Mouse (Mus musculus) ovary, adult 18-20 months (tissue): ENCODE data around the gene Acad9.

Source experiments
- DNase-seq: peaks from one replicate; pipeline ENCODE4 v3.0.0; 2022; ENCODE audit warnings: low spot score, mixed read lengths

Acad9 gene

DNA sequence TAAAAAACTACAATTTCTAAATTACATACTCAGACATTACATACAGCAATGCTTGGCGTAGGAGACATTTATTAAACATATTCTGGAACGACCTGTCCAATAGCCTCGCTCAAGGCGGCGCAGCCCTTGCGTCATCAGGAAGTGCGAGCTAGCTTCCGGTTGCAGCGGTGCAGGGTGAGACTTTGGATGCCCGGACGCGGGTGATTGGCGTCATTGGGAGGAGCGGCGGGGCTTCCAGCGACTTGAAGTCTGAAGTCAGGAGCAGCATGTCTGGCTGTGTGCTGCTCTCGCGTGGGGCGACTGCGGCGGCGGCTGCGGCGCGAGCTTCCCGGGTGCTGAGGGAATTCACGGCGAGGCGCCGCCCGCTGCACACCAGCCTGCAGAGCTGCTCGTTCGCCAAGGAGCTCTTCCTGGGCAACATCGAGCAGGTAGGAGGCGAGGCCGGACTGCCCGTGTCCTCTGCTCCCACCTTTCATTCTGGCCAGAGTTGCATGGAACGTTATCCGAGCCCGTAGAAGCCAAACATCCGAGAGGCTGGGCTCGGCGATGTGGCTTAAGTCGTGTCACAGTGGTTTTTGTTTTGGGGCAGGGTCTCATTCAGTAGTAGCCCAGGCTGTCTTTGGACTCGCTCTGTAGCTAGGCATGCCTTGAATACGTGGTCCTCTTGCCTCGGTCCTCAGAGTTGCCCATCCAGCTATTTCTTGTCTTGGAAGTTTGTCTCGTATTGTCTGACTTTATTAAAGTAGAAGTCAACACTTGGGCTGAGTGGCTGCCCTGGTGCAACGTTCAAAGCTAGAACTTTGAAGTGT, at the start of gene Acad9:
Acad9 (plus strand) TSS at position 137 of the 809 bp plus-strand sequence.
- DNase-seq, result peak; percentile 88

DNA sequence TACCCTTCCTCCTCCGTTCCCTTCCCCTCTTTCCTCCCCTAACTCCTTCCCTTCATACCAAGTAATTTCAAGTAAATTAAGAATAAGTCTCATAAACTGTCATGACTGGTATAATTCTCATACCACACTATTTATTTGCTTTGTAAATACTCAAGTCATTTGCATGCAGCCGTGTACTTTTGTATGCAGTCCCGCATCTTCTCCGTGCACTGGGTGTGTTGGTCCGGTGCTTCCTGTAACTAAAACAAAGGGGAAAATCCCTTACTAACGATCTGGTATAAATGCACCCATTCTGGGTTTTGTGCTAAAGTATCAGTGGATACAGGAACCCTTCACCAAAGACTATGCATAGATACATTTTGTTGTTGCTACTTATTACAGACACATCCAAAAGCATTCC, 40.0 kb upstream of the Acad9 start:
- DNase-seq, result no peak

DNA sequence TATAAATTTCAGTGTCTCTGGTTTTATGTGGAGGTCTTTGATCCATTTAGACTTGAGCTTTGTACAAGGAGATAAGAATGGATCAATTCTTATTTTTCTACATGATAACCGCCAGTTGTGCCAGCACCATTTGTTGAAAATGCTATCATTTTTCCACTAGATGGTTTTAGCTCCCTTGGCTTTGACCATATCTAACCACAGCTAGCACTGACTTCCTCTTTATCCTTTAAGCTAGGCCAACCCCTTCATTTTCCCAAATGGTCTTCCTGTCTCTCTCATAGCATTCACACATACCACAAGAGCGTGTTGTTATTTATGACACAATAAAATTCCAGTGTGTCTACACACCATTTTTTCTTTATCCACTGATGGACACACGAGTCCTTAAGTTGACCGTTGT, 35.8 kb upstream of the Acad9 start:
- DNase-seq, result no peak

DNA sequence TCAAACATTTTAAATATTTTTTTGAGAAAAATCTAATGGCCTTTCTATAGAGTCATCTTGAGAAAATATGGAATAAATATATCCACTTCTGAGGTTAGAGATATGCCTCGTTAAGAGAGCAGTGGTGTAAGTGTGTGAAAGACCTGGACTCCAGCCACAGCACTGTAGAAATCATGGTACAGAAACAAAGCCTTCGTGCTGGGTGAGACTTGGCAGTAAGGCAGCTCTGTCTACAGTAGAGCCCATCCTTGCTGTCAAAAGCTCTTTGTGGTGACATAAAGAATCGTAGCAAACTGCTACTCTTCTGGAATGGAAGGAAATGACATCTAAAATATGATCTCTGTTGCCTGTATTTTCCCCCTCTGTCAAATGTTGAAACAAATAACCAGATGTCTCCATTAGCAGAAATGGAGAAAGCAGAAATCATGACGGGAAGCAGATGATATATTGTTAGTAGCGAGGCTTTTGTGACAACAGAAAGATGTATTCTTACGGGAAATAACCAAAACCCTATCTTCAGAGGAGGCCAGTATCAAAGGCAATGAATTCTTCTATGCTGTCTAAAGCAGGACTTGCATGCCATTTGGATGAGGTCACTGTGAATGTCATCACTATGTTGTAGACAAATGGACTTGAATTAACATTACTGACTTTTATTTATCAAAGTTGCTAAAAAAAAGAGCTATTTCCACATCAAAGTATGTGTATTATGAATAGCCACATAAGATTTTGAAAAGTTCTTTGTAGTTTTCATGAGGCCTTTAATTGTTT, 33.9 kb upstream of the Acad9 start:
- no peak for DNase-seq

DNA sequence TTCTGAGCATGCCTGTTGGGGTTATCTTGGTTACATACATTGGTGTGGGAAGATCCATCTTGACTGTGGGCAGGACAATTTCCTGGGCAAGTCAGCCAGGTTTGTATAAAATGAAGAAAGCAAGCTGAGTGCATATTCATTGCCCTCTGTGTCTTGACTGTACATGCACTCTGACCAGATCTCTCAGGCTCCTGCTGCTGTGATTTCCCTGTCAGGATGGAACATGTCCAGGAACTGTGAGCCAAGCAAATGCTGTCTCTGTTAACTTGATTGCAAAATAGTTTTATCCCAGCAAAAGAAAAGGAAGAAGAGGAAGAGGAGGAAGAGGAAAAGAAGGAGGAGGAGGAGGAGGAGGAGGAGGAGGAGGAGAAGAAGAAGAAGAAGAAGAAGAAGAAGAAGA, 21.3 kb upstream of the Acad9 start:
- DNase-seq, result no peak

DNA sequence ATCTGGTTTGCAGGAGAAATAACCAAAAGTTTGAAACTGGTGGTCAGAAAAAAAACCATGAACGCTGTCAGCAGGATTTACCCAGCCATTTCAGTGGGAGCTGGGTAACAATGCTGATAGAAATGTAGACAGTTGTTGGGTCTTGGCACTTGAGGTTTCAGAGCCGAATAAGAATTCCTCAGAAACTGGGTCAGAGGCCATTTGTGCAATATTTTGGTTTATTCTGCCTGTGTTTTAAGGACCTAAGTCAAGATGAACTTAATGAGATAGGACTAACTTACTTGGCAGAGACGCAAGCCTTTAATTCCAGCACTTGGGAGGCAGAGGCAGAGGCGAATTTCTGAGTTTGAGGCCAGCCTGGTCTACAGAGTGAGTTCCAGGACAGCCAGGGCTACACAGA, 20.7 kb upstream of the Acad9 start:
- DNase-seq, result no peak

DNA sequence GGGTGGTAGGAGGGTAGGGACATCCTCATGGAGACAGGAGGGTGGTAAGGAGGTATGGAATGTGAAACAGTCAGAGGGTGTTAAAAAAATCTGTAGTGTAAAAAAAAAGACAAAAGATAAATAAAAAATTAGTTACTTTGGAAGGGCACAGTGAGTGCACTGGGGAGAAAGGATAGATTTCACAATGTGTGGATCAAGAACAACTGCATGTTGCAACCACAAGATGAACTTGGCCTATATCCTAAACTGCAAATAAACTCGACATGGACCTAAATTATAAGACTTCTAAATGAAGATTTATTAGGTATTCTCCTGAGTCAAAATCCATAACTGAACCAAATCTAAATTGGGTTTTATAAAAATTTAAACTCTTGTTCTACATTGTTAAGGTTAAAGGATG, 16.7 kb upstream of the Acad9 start:
- no peak for DNase-seq

DNA sequence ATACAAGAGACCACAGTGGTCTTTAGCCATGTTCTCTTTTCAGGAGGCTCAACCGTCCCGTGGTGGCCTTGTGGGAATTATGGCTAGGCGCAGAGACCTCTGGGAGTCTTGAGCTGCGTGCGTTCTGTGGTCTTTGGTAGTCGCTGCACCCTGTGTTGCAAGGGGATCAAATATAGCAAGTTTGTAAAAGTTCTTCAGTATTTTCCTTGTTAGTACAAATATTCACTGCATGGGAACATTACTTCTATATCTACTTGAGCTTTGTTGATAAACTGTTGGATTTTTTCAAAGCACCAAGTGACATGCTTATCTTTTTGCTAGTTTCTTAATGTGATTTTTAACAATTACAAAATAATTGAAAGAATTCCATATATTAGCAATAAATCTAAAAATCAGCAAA, 12.3 kb upstream of the Acad9 start, which contains the start of gene Ccdc144b:
Ccdc144b (minus strand) TSS at position 101 of the 400 bp plus-strand sequence.
- DNase-seq, result no peak

DNA sequence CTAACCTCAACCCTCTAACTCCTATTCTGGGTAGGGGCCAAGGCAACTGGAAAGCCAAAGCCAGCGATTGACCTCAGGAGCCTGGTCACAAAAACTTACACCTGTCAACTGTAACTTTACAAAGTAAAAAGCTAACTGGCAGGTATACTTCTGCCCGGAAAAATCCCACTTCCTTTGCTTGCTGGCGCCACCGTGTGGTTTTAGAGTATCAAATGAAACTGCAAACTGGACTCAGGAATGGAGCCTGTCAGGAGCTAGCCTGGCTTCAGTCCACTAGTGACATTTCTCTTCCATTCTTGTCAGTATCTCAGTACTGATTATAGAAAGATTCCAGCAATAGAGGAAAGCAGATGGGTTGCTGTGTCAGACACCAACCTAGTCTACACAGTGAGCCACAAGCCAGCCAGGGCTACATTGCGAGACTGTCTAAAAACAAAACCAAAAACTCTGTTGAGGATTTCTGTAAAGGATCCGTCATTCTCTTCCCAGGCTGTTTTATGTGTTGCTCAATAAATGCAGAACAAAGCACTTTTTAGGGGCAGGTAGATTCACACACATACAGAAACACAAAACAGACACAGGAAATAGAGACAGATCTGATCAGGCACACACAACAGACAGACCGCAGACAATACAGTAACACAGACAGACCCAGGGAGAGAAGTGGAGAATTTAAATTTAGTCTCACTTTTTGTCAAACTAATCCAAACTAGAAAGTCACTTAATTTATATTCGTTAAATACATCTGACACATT, 5.5 kb upstream of the Acad9 start:
- no peak for DNase-seq

DNA sequence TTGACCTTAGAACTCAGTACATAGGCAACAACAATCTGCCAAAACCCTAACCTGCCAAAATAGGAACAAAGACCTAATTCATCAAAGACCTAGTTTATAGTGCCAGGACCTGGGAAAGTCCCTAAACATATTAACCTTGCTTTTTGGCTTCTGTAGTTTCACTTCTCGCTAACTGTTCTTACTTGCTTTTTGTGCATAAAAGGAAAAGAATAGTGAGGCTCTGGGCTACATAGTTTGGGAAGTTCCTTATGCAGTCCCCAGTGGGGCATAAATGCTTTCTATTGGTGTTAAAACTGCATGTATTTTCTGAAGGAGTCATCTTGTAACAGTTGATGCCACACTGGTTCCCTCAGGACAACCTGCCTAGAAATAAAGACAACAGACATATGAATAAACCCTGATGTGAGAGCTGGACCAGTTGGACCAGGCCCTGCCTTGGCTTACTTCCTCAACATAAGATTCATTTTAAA, 1.2 kb upstream of the Acad9 start:
- DNase-seq, result no peak

DNA sequence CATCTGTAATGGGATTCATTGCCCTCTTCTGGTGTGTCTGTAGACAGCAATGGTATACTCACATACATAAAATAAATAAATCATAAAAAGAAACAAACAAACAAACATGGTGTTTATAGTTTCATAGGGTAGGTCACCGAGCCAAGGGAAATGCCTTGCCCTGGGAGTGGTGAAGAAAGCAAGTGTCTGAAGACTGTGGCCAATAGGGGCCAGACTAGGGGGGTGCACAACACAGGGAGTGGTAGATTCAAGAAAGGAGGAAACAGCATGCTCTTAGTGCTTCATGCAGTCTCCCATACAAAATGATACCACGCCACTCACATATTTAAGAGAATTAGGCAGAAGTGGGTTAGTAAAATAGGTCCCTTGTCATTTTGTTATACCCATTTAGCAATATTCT, 613 bp upstream of the Acad9 start:
- no peak for DNase-seq

DNA sequence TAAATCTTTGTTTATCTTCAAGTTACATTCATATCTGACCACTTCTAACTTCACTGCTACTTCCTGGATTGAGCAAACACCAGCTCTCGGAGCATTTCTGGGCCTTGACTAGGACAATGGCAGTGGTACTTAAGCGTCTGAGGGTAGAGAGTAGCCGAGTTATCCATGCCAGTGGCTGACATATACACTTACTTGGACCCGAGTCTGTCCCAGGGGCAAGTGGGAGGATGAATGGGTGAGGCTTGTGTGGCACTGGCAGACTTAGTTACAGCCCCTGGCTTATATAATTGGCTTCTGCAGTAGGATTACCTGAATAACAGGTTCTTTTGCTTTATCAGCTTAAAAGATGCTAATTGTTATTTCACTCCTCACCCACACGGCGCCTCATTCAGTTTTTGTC, 2.0 kb downstream of the Acad9 start:
- no peak for DNase-seq

DNA sequence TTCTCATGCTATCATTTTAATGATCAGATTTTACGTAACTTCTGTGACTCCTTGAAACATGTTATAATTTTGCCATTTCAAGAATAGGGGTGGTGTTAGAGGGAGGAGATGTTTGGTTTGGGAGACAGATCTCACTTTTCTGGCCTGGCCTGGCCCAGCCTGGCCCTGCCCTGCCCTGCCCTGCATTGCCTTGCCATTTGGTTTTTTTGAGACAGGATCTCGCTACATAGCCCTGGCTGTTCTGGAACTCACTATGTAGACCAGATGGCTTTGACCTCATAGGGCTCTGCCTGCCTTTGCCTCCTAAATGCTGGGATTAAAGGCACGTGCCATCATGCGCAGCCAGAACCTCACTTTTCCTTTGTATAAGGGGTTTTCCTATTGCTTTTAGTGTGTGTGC, 4.7 kb downstream of the Acad9 start:
- DNase-seq, result no peak

DNA sequence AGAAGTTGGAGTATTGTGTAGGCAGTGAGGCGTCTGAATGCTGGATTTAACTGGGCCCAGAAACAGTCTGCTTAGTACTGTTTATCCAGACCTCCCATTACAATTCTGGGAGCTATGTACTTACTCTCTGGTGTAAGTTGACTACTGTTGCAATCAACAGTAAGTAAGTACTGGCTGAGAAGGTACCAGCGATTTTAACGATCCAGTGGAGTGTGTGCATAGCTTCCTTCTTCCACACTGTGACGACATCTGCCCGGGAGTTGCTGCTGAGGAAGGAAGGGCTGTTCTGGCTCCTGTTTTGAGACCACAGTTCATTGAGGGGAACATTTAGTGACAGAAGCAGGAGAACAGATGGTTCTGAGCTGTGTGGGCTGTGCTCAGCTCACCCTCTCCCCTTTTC, 5.3 kb downstream of the Acad9 start:
- DNase-seq, result no peak

DNA sequence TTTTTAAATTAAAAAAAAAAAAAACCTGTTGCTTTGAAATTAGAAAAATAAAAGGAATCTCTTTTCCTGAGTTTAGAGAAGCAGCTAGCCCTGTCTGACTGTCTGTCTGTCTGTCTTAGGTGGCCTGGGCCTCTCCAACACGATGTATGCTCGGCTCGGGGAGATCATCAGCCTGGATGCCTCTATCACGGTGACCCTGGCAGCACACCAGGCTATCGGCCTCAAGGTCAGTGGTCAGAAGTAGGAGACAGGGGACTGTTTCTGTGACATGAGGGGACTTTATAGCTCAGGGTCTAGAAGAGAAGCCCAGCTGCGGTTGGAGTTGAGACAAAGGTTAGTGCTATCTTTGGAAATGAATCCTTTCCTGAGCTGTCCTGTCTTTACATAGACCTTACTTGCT, 8.5 kb downstream of the Acad9 start:
- DNase-seq, result no peak

DNA sequence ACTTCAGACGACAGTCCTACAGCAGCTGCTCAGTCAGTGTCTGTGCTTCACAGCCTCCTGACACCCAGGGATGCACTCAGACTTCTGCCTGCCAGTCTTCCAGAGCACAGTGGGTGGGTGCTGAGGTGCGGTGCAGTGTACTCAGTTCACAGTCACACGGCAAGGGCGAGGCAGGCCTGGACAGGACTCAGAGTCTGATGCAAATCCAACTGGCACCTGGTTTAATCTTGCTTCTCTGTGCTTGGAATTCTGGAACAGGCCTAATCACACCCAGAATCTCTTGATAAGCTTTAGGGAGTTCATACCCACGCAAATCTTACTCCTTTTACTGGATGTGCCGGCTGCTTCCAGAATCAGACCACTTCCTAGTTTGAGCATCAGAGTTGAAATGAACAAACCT, 9.7 kb downstream of the Acad9 start:
- no peak for DNase-seq

DNA sequence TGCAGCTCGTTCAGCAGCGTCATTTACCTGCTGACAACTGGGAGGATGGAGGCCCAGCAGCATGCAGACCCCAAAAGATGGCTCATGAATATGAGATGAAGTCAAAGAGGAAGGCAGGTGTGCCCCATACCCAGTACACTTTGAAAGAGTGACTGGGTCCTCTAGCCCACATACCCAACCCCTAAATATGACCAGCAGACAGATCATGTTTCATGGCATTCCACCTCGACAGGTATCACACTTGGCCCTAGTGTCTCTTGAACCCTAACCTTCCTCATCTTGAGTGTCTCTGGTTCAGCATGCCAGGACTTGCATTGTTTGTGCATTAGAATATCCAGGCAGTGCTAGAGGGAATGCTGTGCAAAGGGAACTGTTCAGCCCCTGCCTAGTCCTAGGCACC, 11.6 kb downstream of the Acad9 start:
- no peak for DNase-seq

DNA sequence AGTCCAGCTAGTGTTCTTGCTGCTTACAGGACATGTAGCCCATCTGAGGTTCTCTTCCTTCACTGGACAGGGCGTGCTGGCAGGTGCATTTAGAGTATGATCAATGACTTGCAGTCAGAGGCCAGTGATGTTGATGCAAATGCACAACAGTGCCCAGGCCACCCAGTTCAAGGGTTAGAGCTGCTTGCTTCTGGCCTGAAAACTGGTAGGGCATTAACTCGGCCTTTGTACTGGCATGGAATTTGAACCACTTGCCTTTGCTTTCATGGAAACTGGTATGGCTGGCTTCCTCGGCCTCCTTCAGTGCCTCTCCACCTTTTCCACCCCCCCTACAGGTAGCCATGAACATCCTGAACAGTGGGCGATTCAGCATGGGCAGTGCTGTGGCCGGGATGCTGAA, 14.1 kb downstream of the Acad9 start:
- no peak for DNase-seq

DNA sequence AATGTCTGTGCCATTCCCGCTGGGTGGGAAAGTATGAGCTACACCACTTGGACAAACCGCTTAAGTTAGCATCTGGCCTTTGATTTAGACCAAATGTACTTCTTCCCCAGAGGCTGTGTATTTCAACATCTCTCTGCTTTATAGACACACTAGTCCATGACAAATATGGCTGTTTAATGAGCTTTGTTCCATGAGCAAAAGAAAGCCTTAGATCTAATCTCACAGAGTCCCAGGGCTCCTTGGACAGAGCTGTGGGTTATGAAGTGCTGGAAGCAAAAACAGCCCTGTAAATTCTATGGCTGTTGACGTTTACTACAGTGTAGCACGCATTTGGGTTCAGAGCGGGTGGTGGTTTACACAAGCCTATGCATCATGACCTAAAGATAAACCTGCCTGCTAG, 15.0 kb downstream of the Acad9 start:
- DNase-seq, result no peak

DNA sequence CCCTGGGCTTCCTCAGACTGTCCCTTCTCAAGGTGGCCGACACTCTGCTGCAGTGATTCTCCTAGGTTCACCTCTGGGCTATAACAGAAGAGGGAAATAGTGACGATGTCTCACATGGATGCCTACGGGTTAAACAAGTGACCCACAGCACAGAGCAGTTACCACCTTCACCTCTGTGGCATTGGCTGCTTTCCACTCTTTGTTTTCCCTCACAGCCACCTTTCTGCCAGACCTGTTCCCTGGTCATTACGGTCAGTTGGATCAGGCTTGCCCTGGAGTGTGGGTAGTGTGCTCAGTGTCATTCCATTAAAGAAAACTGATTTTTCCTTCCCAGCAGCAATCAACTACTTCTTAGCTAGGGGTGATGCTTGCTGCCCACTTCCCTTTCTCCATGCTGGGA, 17.1 kb downstream of the Acad9 start:
- DNase-seq, result no peak

DNA sequence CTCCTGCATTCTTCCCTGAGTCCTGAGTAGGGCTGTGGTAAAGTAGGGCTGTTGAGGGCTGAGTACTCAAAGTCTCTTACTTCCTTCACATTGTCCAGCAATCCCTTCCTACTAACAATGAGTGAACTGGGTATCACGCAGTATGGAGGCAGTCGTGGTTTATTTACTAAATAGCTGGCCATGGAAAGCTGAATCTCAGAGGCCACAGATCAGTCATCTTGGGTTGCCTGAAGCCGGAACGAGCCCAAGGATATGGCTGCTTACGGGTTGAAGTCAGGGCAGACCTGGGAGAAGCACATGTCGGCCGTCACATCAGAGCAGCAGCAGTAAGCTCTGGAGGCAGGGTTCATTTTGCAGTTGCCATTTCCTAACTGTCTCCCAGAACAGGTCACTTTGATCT, 17.6 kb downstream of the Acad9 start:
- DNase-seq, result no peak

DNA sequence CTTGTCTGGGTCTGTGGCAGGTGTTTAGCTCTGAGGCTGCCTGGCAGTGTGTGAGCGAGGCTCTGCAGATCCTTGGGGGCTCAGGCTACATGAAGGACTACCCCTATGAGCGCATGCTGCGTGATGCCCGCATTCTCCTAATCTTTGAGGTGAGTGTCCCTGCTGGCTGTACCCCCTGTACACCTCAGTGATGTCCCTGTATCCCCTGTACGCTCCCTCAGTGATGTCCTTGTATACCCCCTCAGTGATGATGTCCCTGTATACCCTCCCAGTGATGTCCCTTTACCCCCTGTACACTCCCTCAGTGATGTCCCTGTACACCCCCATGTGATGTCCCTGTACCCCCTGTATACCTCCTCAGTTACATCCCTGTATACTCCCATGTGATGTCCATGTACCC, 19.6 kb downstream of the Acad9 start:
- DNase-seq, result no peak

DNA sequence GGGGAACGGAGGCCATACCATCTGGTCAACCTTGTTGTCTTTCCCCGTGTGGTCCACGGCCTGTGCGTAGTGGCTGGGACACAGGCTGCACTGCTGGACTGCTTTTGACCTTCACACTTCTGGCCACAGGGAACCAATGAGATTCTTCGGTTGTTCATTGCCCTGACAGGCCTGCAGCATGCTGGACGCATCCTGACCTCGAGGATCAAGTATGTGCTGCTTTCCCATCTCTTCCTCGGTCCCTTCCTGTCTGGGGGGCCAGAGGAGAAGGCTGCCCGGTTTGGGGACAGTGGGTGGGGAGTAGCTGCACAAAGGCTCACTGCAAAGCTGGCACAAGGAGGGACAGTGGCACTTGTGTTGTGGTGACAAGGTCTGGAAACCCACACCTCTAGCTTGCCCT, 21.8 kb downstream of the Acad9 start:
- DNase-seq, result no peak
